Mouse (Mus musculus): ENCODE results near the gene Syngr2.

DNA sequence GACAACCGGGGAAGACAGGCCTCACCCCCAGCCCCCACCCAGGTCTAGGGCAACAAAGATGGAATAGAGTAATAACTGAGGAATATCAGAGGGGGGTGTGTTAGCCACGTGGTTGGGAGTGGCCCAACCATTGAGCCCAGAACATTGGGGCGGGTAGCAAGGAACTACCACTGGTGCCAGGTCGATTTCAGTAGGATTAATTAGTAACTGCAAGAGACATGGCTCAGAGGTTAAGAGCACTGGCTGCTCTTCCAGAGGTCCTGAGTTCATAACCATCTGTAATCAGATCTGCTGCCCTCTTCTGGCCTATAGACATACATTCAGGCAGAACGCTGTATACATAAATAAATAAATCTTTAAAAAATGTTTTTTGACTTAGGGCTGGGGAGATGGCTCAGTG lies 37.2 kb downstream of the Syngr2 start:
- TF ChIP-seq CTCF (IDR thresholded peaks at IDR 0.05; ENCODE audit: low read depth) (peak; percentile 62), EP300 (IDR thresholded peaks at IDR 0.05; ENCODE audit: low read depth) (no peak)
